Mouse (Mus musculus) small intestine, adult 2 months (tissue): ENCODE data around the gene Tbxa2r.

Experiments used
- CTCF ChIP-seq: fragments of 200-500 bp; IDR thresholded peaks from 2 replicates; pipeline ENCODE4 v1.5.1; 2012; ENCODE audit warnings: low read depth, mild to moderate bottlenecking, control low read depth, inconsistent platforms, low read length, moderate library complexity, mixed read lengths; ENCODE audit not compliant: insufficient replicate concordance, insufficient read length; ENCODE audit errors: extremely low read depth
- POLR2A ChIP-seq: fragments of 200-500 bp; IDR thresholded peaks from 2 replicates; pipeline ENCODE4 v1.6.1; 2012; ENCODE audit warnings: low read depth, mild to moderate bottlenecking, control low read depth, inconsistent platforms, low read length, moderate library complexity

DNA sequence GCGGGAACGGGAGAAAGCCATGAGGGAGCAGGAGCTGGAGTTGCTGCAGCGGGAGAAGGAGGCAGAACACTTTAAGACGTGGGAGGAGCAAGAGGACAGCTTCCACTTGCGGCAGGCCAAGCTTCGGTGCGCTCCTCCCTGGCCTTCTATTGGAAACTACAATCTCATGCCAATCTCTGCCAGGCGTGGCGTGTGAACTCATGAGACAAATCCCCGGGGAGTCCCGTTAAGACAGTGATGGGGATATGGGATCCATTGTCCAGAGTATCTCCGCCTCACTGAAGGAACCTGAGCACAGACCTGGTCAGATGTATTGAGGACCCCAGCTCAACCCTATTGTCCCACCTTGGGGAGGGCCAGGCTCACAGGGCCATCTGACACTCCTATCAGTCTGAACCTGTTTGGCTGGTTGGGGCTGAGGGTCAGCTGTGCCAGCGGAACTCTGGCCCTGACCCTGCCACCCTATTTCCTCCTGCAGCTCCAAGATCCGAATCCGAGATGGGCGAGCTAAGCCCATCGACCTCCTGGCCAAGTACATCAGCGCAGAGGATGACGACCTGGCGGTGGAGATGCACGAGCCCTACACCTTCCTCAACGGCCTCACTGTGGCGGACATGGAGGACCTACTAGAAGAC lies 5.3 kb upstream of the Tbxa2r start:
- TF ChIP-seq POLR2A, result no peak
- TF ChIP-seq CTCF, result no peak
